Mouse (Mus musculus): ENCODE measurements around the gene Lmod3. TPM values are rescaled to one million over a fixed set of nuclear protein-coding genes. Genes with fewer than 3 reads are reported as not detected.

Lmod3 gene
- polyA plus RNA-seq, 1 experiment: 0.10 TPM

DNA sequence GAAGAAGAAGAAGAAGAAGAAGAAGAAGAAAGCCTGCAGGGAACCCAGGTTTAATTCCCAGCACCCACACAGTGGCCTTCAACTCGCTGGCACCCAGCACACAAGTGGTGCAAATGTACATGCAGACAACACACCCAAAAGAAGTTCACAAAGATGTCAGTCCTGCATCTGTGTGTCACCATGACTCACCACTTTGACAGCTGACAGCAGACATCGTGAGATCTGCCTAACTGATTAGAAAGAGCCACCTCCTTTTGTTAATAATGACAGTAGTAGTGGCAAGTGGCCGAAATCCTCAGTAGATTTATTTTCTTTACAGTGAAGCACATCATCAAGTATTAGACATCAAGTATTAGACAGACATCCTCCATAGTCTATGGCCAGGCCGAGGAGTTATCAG lies 45.5 kb downstream of the Lmod3 start:
- TF ChIP-seq POLR2A (IDR thresholded peaks at IDR 0.05; ENCODE audit: control insufficient read depth, low read depth, low read length) (no peak), CTCF (IDR thresholded peaks at IDR 0.05; ENCODE audit: control insufficient read depth, insufficient read depth, insufficient replicate concordance, low read depth, low read length) (no peak)
- H3K36me3 ChIP-seq (ENCODE audit: control insufficient read depth, insufficient read depth, low read length): no peaks in the 10 kb centered on the region
- no peak overlapping the region for H3K27ac ChIP-seq (ENCODE audit: control insufficient read depth, insufficient read depth, low read depth, low read length)
- no peak overlapping the region for H3K4me3 ChIP-seq (ENCODE audit: control insufficient read depth, low read depth, low read length)
- H3K4me1 ChIP-seq (ENCODE audit: control insufficient read depth, insufficient read depth, low read length): peaks cover 16% of the 10 kb centered on the region
- H3K27me3 ChIP-seq (ENCODE audit: control insufficient read depth, insufficient read depth, low read length): no peaks in the 10 kb centered on the region

- no peaks in the 10 kb centered on the region for H3K27me3 ChIP-seq (ENCODE audit: control insufficient read depth, insufficient read depth, low read length)
- TF ChIP-seq CTCF (IDR thresholded peaks at IDR 0.05; ENCODE audit: control insufficient read depth, insufficient read depth, insufficient replicate concordance, low read depth, low read length) (no peak), POLR2A (IDR thresholded peaks at IDR 0.05; ENCODE audit: control insufficient read depth, low read depth, low read length) (peak; percentile 81)
- H3K36me3 ChIP-seq (ENCODE audit: control insufficient read depth, insufficient read depth, low read length): no peaks in the 10 kb centered on the region
- H3K4me1 ChIP-seq (ENCODE audit: control insufficient read depth, insufficient read depth, low read length): peaks cover 7% of the 10 kb centered on the region
- H3K27ac ChIP-seq (ENCODE audit: control insufficient read depth, insufficient read depth, low read depth, low read length): peak within 1 kb of the TSS; percentile 45
- H3K4me3 ChIP-seq (ENCODE audit: control insufficient read depth, low read depth, low read length): peak within 1 kb of the TSS; percentile 92
Measured at GRCm38 (mm10) chr6:97205439-97205885, 47.1 kb downstream of the Lmod3 start, which contains the start of gene Uba3. Gene Uba3 (minus strand): TSS chr6:97205647.

DNA sequence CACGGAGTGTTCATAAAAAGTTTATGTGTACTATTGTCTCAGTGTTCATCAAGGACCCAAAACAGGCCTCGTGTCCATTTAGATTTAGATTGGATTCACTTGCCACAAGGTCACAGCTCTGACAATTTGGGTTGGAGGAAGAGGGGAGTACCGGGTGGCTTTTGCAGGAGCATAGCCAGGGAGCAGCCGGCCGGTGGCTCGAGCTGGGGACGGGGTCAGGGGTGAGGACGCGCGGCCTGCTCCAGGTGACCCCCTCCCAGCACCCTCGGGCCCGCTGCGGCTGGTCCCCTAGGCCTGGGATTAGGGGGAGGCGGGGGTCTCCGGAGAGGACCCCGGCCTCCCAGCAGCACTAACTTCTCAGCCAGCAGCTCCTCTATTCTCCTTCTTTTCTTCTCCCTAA lies 47.6 kb downstream of the Lmod3 start:
- peak overlapping the region; percentile 45 for H3K27ac ChIP-seq (ENCODE audit: control insufficient read depth, insufficient read depth, low read depth, low read length)
- H3K4me3 ChIP-seq (ENCODE audit: control insufficient read depth, low read depth, low read length): peak overlapping the region; percentile 92
- no peaks in the 10 kb centered on the region for H3K36me3 ChIP-seq (ENCODE audit: control insufficient read depth, insufficient read depth, low read length)
- H3K4me1 ChIP-seq (ENCODE audit: control insufficient read depth, insufficient read depth, low read length): peaks cover 5% of the 10 kb centered on the region; the same call in 1 of the 2 replicates
- H3K27me3 ChIP-seq (ENCODE audit: control insufficient read depth, insufficient read depth, low read length): no peaks in the 10 kb centered on the region
- no peak for TF ChIP-seq POLR2A (IDR thresholded peaks at IDR 0.05; ENCODE audit: control insufficient read depth, low read depth, low read length)

DNA sequence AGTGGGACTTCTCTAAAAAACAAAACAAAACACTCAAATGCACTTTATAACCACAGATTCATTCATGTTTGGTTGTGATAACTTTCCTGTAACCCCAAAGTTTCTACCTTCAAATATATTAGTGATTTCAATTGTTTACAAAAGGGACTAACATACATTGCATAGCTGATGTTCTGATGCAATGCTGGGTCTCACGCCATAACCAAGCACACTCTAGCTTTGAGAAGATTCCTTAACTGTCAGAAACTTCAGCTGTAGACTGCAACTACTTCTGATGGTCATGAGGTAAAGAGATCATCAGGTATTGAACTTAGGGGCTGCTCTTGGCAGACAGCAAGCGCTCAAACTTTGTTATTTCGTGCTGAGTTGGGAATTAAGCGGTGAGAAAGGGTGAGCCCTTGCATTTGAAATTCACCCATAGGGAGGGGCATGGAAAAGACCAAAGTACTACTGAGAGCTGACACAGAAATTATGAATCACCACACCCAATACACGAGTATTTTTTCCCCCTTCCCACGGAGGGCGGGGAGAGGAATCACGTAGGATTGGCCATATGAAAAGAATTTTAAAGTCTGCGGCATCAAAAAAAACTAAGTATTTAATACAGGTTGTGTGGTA lies 48.2 kb downstream of the Lmod3 start:
- H3K36me3 ChIP-seq (ENCODE audit: control insufficient read depth, insufficient read depth, low read length): no peaks in the 10 kb centered on the region
- no peak for TF ChIP-seq POLR2A (IDR thresholded peaks at IDR 0.05; ENCODE audit: control insufficient read depth, low read depth, low read length)
- no peak for TF ChIP-seq CTCF (IDR thresholded peaks at IDR 0.05; ENCODE audit: control insufficient read depth, insufficient read depth, insufficient replicate concordance, low read depth, low read length)
- no peak overlapping the region; the same call in 1 of the 2 replicates for H3K27ac ChIP-seq (ENCODE audit: control insufficient read depth, insufficient read depth, low read depth, low read length)
- H3K27me3 ChIP-seq (ENCODE audit: control insufficient read depth, insufficient read depth, low read length): no peaks in the 10 kb centered on the region
- H3K4me1 ChIP-seq (ENCODE audit: control insufficient read depth, insufficient read depth, low read length): peaks cover 4% of the 10 kb centered on the region; the same call in 1 of the 2 replicates
- no peak overlapping the region; the same call in 1 of the 2 replicates for H3K4me3 ChIP-seq (ENCODE audit: control insufficient read depth, low read depth, low read length)

DNA sequence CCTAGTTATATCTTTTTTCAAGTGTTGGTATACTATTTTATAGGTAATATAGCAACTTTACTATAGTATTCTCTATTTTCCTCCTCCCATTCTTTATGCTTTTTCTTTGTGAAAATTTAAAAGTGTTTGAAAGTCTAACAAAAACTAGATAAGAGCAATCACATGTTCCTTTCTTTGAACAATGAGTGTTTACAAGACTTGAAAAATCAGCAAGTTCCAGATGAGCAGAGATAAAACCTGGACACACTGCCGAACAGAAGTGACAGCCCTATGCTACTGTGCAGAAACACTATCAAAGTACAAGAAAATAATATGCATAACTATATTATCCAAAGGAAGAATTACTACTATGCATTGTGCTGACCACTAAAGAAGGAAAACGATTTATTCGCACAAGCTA lies 50.1 kb downstream of the Lmod3 start:
- no peak for TF ChIP-seq POLR2A (IDR thresholded peaks at IDR 0.05; ENCODE audit: control insufficient read depth, low read depth, low read length)
- TF ChIP-seq CTCF (IDR thresholded peaks at IDR 0.05; ENCODE audit: control insufficient read depth, insufficient read depth, insufficient replicate concordance, low read depth, low read length): no peak

DNA sequence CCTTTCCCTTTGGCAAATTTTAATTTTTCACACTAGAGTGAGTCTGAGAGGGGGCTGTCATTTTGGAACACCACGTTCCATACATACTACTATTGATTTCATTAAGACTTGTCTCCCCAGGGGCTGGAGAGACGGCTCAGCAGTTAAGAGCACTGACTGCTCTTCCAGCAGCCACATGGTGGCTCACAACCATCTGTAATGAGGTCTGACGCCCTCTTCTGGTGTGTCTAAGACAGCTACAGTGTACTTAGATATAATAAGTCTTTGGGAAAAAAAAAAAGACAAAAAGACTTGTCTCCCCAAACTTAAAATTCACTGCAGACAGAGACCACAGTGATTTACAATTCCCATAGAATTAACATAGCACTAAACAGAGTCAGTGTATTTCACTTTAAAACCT lies 52.1 kb downstream of the Lmod3 start:
- Histone ChIP-seq H3K4me1 (ENCODE audit: control insufficient read depth, insufficient read depth, low read length) (peaks cover 4% of the 10 kb centered on the region; the same call in 1 of the 2 replicates), H3K27ac (ENCODE audit: control insufficient read depth, insufficient read depth, low read depth, low read length) (no peak overlapping the region), H3K36me3 (ENCODE audit: control insufficient read depth, insufficient read depth, low read length) (no peaks in the 10 kb centered on the region; the same call in 1 of the 2 replicates), H3K27me3 (ENCODE audit: control insufficient read depth, insufficient read depth, low read length) (no peaks in the 10 kb centered on the region), H3K4me3 (ENCODE audit: control insufficient read depth, low read depth, low read length) (no peak overlapping the region)
- no peak for TF ChIP-seq CTCF (IDR thresholded peaks at IDR 0.05; ENCODE audit: control insufficient read depth, insufficient read depth, insufficient replicate concordance, low read depth, low read length)
- no peak for TF ChIP-seq POLR2A (IDR thresholded peaks at IDR 0.05; ENCODE audit: control insufficient read depth, low read depth, low read length)

More for the DNA sequence above, 50.1 kb downstream of the Lmod3 start:
- peaks cover 4% of the 10 kb centered on the region; the same call in 1 of the 2 replicates for H3K4me1 ChIP-seq (ENCODE audit: control insufficient read depth, insufficient read depth, low read length)
- H3K36me3 ChIP-seq (ENCODE audit: control insufficient read depth, insufficient read depth, low read length): no peaks in the 10 kb centered on the region
- no peak overlapping the region for H3K4me3 ChIP-seq (ENCODE audit: control insufficient read depth, low read depth, low read length)
- no peaks in the 10 kb centered on the region for H3K27me3 ChIP-seq (ENCODE audit: control insufficient read depth, insufficient read depth, low read length)
- no peak overlapping the region for H3K27ac ChIP-seq (ENCODE audit: control insufficient read depth, insufficient read depth, low read depth, low read length)

Other genes starting within 250 kb of the Lmod3 start
- gene Fam19a4, start 192.3 kb downstream of the Lmod3 start, polyA plus RNA-seq (2012; rRNA removed): 1.0 and 1.1 TPM in 2 replicates
- 3.4 and 4.5 TPM in 2 replicates for gene Eogt, start 103.6 kb downstream of the Lmod3 start, polyA plus RNA-seq (2012; rRNA removed)
- gene Tmf1, start 73.6 kb downstream of the Lmod3 start, polyA plus RNA-seq (2012; rRNA removed): 28.8 and 29.5 TPM in 2 replicates
- 8.5 and 12.9 TPM in 2 replicates for gene Uba3, start 47.1 kb downstream of the Lmod3 start, polyA plus RNA-seq (2012; rRNA removed)
- 7.8 and 8.1 TPM in 2 replicates for gene Arl6ip5, start 42.1 kb downstream of the Lmod3 start, polyA plus RNA-seq (2012; rRNA removed)